Mouse (Mus musculus) kidney, embryonic 16.5 days (tissue): ENCODE data around the gene Relb. TPM values are rescaled to one million over a fixed set of nuclear protein-coding genes. Genes with fewer than 3 reads are reported as not detected.

Experiments
- ATAC-seq: fragments of 200-750 bp; cut with Nextera tagmentation; 2 replicates; pipeline ENCODE4 v1.8.0; 2017; ENCODE audit warnings: moderate TSS enrichment; ENCODE audit not compliant: low FRiP score, low TSS enrichment
- H3K27ac ChIP-seq: fragments of 300-500 bp; sonication (generic); 2 replicates; pipeline ENCODE4 v1.5.1; 2014; ENCODE audit warnings: low read length
- H3K27me3 ChIP-seq: fragments of 300-500 bp; sonication (generic); 2 replicates; pipeline ENCODE4 v1.6.1; 2014; ENCODE audit warnings: low read length, control low read depth, mixed read lengths; ENCODE audit not compliant: insufficient read depth
- H3K36me3 ChIP-seq: fragments of 300-500 bp; sonication (generic); 2 replicates; pipeline ENCODE4 v1.6.1; 2014; ENCODE audit warnings: low read length, control low read depth, mixed read lengths; ENCODE audit not compliant: insufficient read depth
- H3K4me1 ChIP-seq: fragments of 300-500 bp; sonication (generic); 2 replicates; pipeline ENCODE4 v1.6.1; 2014; ENCODE audit warnings: low read length, control low read depth, mixed read lengths; ENCODE audit not compliant: insufficient read depth
- H3K4me2 ChIP-seq: fragments of 300-500 bp; sonication (generic); replicated peaks from 2 replicates; pipeline ENCODE4 v1.6.1; 2014; ENCODE audit warnings: low read depth, low read length
- H3K4me3 ChIP-seq: fragments of 300-500 bp; sonication (generic); 2 replicates; pipeline ENCODE4 v1.5.1; 2014; ENCODE audit warnings: mild to moderate bottlenecking, low read length
- H3K9ac ChIP-seq: fragments of 300-500 bp; sonication (generic); replicated peaks from 2 replicates; pipeline ENCODE4 v1.6.1; 2014; ENCODE audit warnings: low read length
- H3K9me3 ChIP-seq: fragments of 300-500 bp; sonication (generic); 2 replicates; pipeline ENCODE4 v1.6.1; 2016; ENCODE audit warnings: low read length, control low read depth
- WGBS: fragments of 180-500 bp; shearing (Covaris S2); extraction: QIAGEN DNeasy Blood & Tissue Kit; methylation state at CpG from one replicate; pipeline ENCODE4 v1.1.7; 2014; 5-methylcytosine and 5-hydroxymethylcytosine counted together
- polyA plus RNA-seq: library from polyadenylated mRNA; unstranded; fragments of >200 nt; fragmentation: Nextera tagmentation; extraction: Ambion mirVana; gene quantifications from 2 replicates; pipeline ENCODE4 v1.2.1, GENCODE M21; 2015

Gene Relb
- 10.6 and 10.7 TPM in 2 replicates for polyA plus RNA-seq

- WGBS: 1% methylated on average over 33 of the region's 41 CpGs
- peak within 1 kb of the TSS; percentile 67 for H3K4me3 ChIP-seq
- no peak for ATAC-seq
These were observed at the start of gene Relb for GRCm38 (mm10) chr7:19629361-19629734. Gene Relb, minus strand, starts transcription at chr7:19629438.

GRCm38 (mm10) chr7:19678901-19679300 is 49.7 kb upstream of the Relb start:
- no peak for ATAC-seq
- 85% methylated on average over 3 of the region's 3 CpGs for WGBS

More at GRCm38 (mm10) chr7:19629361-19629734, at the start of gene Relb:
- Histone ChIP-seq H3K27ac (peak within 1 kb of the TSS; percentile 87), H3K9ac (peak within 1 kb of the TSS; percentile 62), H3K4me2 (peak within 1 kb of the TSS; percentile 88), H3K4me1 (peaks cover 5% of the 10 kb centered on the region; the same call in 1 of the 2 replicates), H3K9me3 (no peaks in the 10 kb centered on the region), H3K36me3 (peaks cover 27% of the 10 kb centered on the region), H3K27me3 (no peaks in the 10 kb centered on the region)

DNA sequence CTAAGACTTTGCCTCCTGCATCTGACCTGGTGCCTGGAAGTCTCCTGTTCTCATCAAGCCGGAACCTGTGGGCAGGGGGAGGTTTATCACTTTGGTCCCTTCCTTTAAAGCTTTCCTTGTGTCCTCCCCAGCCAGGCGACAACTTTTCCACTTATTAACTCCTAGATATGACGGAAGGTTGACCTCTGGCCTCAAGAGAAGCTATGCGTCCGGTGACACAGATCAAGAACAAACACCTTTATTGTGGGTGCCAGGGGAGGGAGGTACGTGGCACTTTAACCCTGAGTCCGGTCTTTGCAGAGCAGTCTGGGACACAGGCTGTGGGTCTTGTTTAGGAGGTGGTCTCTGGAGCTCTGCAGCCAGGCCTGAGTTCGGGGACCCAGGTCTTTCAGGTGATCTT is 48.6 kb upstream of the Relb start, which contains the start of gene Apoc2:
Gene Apoc2 (minus strand): TSS at position 70 of the 400 bp plus-strand sequence.
- Histone ChIP-seq H3K27me3 (no peaks in the 10 kb centered on the region), H3K9ac (0 out of 2 replicates have a peak within 1 kb of the TSS, but pooled peaks have one; percentile 1), H3K4me2 (no peak within 1 kb of the TSS), H3K9me3 (no peaks in the 10 kb centered on the region), H3K27ac (no peak within 1 kb of the TSS), H3K4me1 (no peaks in the 10 kb centered on the region), H3K4me3 (no peak within 1 kb of the TSS), H3K36me3 (no peaks in the 10 kb centered on the region)
- 68% methylated on average over 8 of the region's 8 CpGs for WGBS
- no peak for ATAC-seq

More at GRCm38 (mm10) chr7:19678901-19679300, 49.7 kb upstream of the Relb start:
- Histone ChIP-seq H3K36me3 (no peaks in the 10 kb centered on the region), H3K27me3 (no peaks in the 10 kb centered on the region), H3K9me3 (no peaks in the 10 kb centered on the region), H3K4me3 (no peak overlapping the region), H3K9ac (no peak overlapping the region), H3K4me1 (no peaks in the 10 kb centered on the region), H3K27ac (no peak overlapping the region), H3K4me2 (no peak overlapping the region)

DNA sequence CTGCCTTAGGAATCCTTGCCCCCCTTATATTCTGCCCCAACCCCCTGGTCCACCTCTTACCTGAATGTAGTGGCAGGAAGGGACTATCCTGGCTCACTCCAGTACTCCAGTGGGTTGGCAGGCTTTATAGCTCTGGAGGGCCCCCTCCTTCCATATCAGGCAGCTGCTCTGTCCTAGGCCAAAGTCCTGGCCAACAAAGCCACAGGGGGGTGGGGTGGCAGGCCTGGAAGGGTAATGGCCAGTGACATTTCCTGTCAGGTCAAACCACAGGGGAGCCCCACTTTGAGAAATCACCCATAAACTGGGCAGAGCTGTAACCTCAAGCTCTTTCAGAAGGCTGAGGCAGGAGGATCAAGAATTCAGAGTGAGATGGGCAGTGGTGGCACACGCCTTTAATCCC is 47.4 kb upstream of the Relb start:
- Histone ChIP-seq H3K9me3 (no peaks in the 10 kb centered on the region), H3K27me3 (no peaks in the 10 kb centered on the region), H3K4me2 (no peak overlapping the region), H3K9ac (no peak overlapping the region), H3K36me3 (no peaks in the 10 kb centered on the region), H3K27ac (no peak overlapping the region), H3K4me1 (no peaks in the 10 kb centered on the region), H3K4me3 (no peak overlapping the region)
- ATAC-seq: no peak
- WGBS: 67% methylated on average over 1 of the region's 1 CpGs

DNA sequence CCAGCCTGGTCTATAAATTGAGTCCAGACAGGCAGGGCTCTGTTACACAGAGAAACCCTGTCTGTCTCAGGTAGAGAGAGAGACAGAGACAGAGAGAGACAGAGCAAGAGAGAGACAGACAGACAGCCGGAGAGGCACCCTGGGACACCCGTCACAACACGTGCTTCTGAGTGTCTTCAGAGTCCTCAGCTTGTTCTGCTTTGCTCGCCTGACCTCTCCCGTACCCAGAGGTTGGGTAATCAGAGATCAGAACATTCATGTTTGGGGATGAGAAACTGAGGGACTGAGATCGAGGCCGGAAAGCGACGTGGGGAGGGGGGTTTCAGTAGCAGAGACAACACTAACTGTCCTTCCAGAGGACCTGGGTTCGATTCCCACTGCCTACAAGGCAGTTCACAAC is 46.6 kb upstream of the Relb start:
- ATAC-seq: no peak
- Histone ChIP-seq H3K9ac (no peak overlapping the region), H3K4me2 (no peak overlapping the region), H3K27ac (no peak overlapping the region), H3K4me1 (no peaks in the 10 kb centered on the region), H3K4me3 (no peak overlapping the region), H3K27me3 (no peaks in the 10 kb centered on the region), H3K36me3 (no peaks in the 10 kb centered on the region), H3K9me3 (no peaks in the 10 kb centered on the region)
- WGBS: 81% methylated on average over 10 of the region's 10 CpGs

DNA sequence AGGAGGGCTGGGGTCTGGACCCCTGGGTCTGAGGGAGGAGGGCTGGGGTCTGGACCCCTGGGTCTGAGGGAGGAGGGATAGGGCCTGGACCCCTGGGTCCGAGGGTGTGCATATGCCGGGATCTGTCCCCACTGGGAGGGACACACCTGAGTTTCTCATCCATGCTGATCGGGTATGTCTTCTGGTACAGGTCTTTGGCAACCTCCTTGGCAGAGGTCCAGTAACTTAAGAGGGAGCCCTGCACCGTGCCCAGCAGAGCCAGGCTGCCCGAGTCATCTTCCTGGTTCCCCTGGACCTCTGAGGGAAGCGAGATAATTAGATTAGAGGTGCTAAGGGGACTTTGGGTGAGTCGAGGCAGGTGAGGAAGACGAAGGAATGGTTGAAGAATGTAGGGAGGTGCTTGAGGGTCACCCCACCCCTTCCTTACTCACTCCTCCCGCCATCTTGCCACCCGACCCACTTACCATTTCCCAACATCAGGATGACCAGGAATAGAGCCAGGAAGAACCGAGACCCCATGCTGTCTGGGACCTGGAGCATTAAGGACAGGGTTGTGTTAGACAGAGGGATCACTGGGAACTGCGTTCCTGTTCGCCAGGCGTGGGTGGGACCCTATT is 44.0 kb upstream of the Relb start:
- Histone ChIP-seq H3K27ac (no peak overlapping the region), H3K27me3 (no peaks in the 10 kb centered on the region), H3K9ac (no peak overlapping the region), H3K4me1 (peaks cover 5% of the 10 kb centered on the region; the same call in 1 of the 2 replicates), H3K36me3 (no peaks in the 10 kb centered on the region), H3K4me3 (no peak overlapping the region), H3K9me3 (no peaks in the 10 kb centered on the region), H3K4me2 (no peak overlapping the region)
- WGBS: 55% methylated on average over 14 of the region's 14 CpGs
- ATAC-seq: no peak

GRCm38 (mm10) chr7:19671511-19671910 is 42.3 kb upstream of the Relb start:
- Histone ChIP-seq H3K27ac (no peak overlapping the region), H3K9ac (no peak overlapping the region), H3K4me1 (peaks cover 5% of the 10 kb centered on the region; the same call in 1 of the 2 replicates), H3K27me3 (no peaks in the 10 kb centered on the region), H3K36me3 (no peaks in the 10 kb centered on the region), H3K4me3 (no peak overlapping the region), H3K9me3 (no peaks in the 10 kb centered on the region), H3K4me2 (no peak overlapping the region)
- WGBS: 66% methylated on average over 10 of the region's 10 CpGs
- no peak for ATAC-seq

GRCm38 (mm10) chr7:19668947-19669721 is 39.9 kb upstream of the Relb start:
- peak; percentile 83 for ATAC-seq
- Histone ChIP-seq H3K4me3 (no peak overlapping the region), H3K9ac (peak overlapping the region; percentile 53)

GRCm38 (mm10) chr7:19667434-19667833 is 38.2 kb upstream of the Relb start:
- H3K36me3 ChIP-seq: no peaks in the 10 kb centered on the region
- ATAC-seq: no peak
- no peaks in the 10 kb centered on the region for H3K9me3 ChIP-seq
- peaks cover 20% of the 10 kb centered on the region for H3K4me1 ChIP-seq
- H3K27me3 ChIP-seq: no peaks in the 10 kb centered on the region
- no peak overlapping the region for H3K4me2 ChIP-seq
- H3K4me3 ChIP-seq: no peak overlapping the region
- no peak overlapping the region for H3K9ac ChIP-seq
- no peak overlapping the region for H3K27ac ChIP-seq
- WGBS: 75% methylated on average over 2 of the region's 2 CpGs

More at GRCm38 (mm10) chr7:19668947-19669721, 39.9 kb upstream of the Relb start:
- no peaks in the 10 kb centered on the region for H3K36me3 ChIP-seq
- H3K4me1 ChIP-seq: peaks cover 12% of the 10 kb centered on the region; the same call in 1 of the 2 replicates
- 7% methylated on average over 10 of the region's 10 CpGs for WGBS
- no peaks in the 10 kb centered on the region for H3K27me3 ChIP-seq
- peak overlapping the region; percentile 40 for H3K4me2 ChIP-seq
- no peaks in the 10 kb centered on the region for H3K9me3 ChIP-seq
- peak overlapping the region; percentile 65 for H3K27ac ChIP-seq

- H3K9me3 ChIP-seq: no peaks in the 10 kb centered on the region
- H3K4me3 ChIP-seq: no peak overlapping the region
- H3K27ac ChIP-seq: no peak overlapping the region
- H3K36me3 ChIP-seq: no peaks in the 10 kb centered on the region
- ATAC-seq: no peak
- no peaks in the 10 kb centered on the region for H3K27me3 ChIP-seq
- peaks cover 20% of the 10 kb centered on the region for H3K4me1 ChIP-seq
- WGBS: 75% methylated on average over 3 of the region's 3 CpGs
- H3K9ac ChIP-seq: no peak overlapping the region
- H3K4me2 ChIP-seq: no peak overlapping the region
These were observed 37.5 kb upstream of the Relb start for GRCm38 (mm10) chr7:19666750-19667149.
